ENCODE assay signal across 8 mouse cellular contexts in genomic region chr11:102603496-102603850, GRCm38 (mm10). TPM values are rescaled to one million over a fixed set of nuclear protein-coding genes. Genes with fewer than 3 reads are reported as not detected.
DNase-seq lines count a peak whose midpoint lies in the region; ATAC-seq and TF ChIP-seq lines count a peak whose summit lies in the region.

No protein-coding gene starts in this region.

- H3K27ac ChIP-seq in spleen, adult 2 months (ENCODE audit: insufficient read depth, low read length): no peak overlapping the region
- H3K27ac ChIP-seq in forebrain, embryonic 11.5 days (ENCODE audit: low read depth, low read length): peak overlapping the region; percentile 100
- peak overlapping the region; percentile 97 for H3K27ac ChIP-seq in hindbrain, embryonic 12.5 days

- ATAC-seq in forebrain, embryonic 11.5 days (replicated peaks; ENCODE audit: low FRiP score): peak; percentile 65
- ATAC-seq in hindbrain, embryonic 12.5 days (ENCODE audit: low FRiP score): peak; percentile 76
- ATAC-seq in megakaryocyte progenitor cell, adult 5-6 weeks (replicated peaks; ENCODE audit: poor library complexity): no peak

- H3K27me3 ChIP-seq in spleen, adult 2 months (ENCODE audit: control insufficient read depth, insufficient read depth, low read length): peaks cover 18% of the 10 kb centered on the region
- no peaks in the 10 kb centered on the region for H3K27me3 ChIP-seq in forebrain, embryonic 11.5 days (ENCODE audit: control insufficient read depth, insufficient read depth, low read length)
- H3K27me3 ChIP-seq in hindbrain, embryonic 12.5 days: peaks cover 5% of the 10 kb centered on the region; the same call in 1 of the 2 replicates
- H3K27me3 ChIP-seq in myocyte (ENCODE audit: control insufficient read depth, insufficient read depth, insufficient read length): no peaks in the 10 kb centered on the region

- H3K79me2 ChIP-seq in myocyte (ENCODE audit: control insufficient read depth, insufficient read depth): peaks cover 29% of the 10 kb centered on the region

- no peak for DNase-seq in spleen, adult 2 months (ENCODE audit: low read depth in 1 of 2, low spot score in 2 of 2)
- no peak for DNase-seq in spleen, postnatal 4 days (ENCODE audit: low spot score in 2 of 2)
- DNase-seq in forebrain, embryonic 11.5 days (ENCODE audit: low spot score): peak; percentile 92
- DNase-seq in liver: peak; percentile 25
- no peak for DNase-seq in cerebellum, postnatal 36 days

- H3K36me3 ChIP-seq in spleen, adult 2 months (ENCODE audit: control insufficient read depth, insufficient read depth, low read length): no peaks in the 10 kb centered on the region
- H3K36me3 ChIP-seq in forebrain, embryonic 11.5 days (ENCODE audit: control insufficient read depth, insufficient read depth, low read length): no peaks in the 10 kb centered on the region
- H3K36me3 ChIP-seq in hindbrain, embryonic 12.5 days: no peaks in the 10 kb centered on the region
- no peaks in the 10 kb centered on the region for H3K36me3 ChIP-seq in myocyte (ENCODE audit: control insufficient read depth, insufficient read depth)

- no peak for TF ChIP-seq POLR2A in spleen, adult 2 months (IDR thresholded peaks at IDR 0.05; ENCODE audit: low read depth, low read length)
- TF ChIP-seq POLR2A in myocyte (IDR thresholded peaks at IDR 0.05; ENCODE audit: insufficient read length, low read depth): no peak

- no peak for TF ChIP-seq CTCF in spleen, adult 2 months (IDR thresholded peaks at IDR 0.05; ENCODE audit: extremely low read depth, insufficient read depth, insufficient read length, insufficient replicate concordance)

- peak overlapping the region; percentile 63 for H3K9ac ChIP-seq in forebrain, embryonic 11.5 days (ENCODE audit: low read length)
- H3K9ac ChIP-seq in hindbrain, embryonic 12.5 days: peak overlapping the region; percentile 57

- whole genome bisulfite sequencing in spleen, adult 2 months: 1% methylated on average over 10 of the region's 10 CpGs
- 2% methylated on average over 10 of the region's 10 CpGs for WGBS in forebrain, embryonic 11.5 days
- 0% methylated on average over 10 of the region's 10 CpGs for WGBS in hindbrain, embryonic 12.5 days

- no peaks in the 10 kb centered on the region for H3K9me3 ChIP-seq in forebrain, embryonic 11.5 days (ENCODE audit: control insufficient read depth, low read length)
- H3K9me3 ChIP-seq in hindbrain, embryonic 12.5 days (replicated peaks): no peaks in the 10 kb centered on the region

- H3K4me1 ChIP-seq in spleen, adult 2 months (ENCODE audit: control insufficient read depth, insufficient read depth, insufficient read length): peaks cover 4% of the 10 kb centered on the region; the same call in 1 of the 2 replicates
- H3K4me1 ChIP-seq in forebrain, embryonic 11.5 days (replicated peaks; ENCODE audit: control insufficient read depth, insufficient read depth, low read length): peaks cover 6% of the 10 kb centered on the region
- peaks cover 27% of the 10 kb centered on the region for H3K4me1 ChIP-seq in hindbrain, embryonic 12.5 days

- peak overlapping the region; percentile 29 for H3K4me3 ChIP-seq in spleen, adult 2 months (ENCODE audit: extremely low read depth, insufficient read depth, insufficient read length)
- peak overlapping the region; percentile 78 for H3K4me3 ChIP-seq in forebrain, embryonic 11.5 days (ENCODE audit: low read depth, low read length)
- H3K4me3 ChIP-seq in hindbrain, embryonic 12.5 days: peak overlapping the region; percentile 73
- peak overlapping the region; percentile 38 for H3K4me3 ChIP-seq in myocyte

- peak overlapping the region; percentile 63 for H3K4me2 ChIP-seq in forebrain, embryonic 11.5 days (ENCODE audit: low read depth, low read length, severe bottlenecking)
- H3K4me2 ChIP-seq in hindbrain, embryonic 12.5 days (replicated peaks): peak overlapping the region; percentile 79
- peak overlapping the region; percentile 95 for H3K4me2 ChIP-seq in myocyte (ENCODE audit: low read depth)

- no peak overlapping the region for H3ac ChIP-seq in myocyte (ENCODE audit: control insufficient read depth, insufficient read length)

TF ChIP-seq in myocyte, 11 proteins besides CTCF, POLR2A, EP300 and RAD21:
- TF ChIP-seq SRF (IDR thresholded peaks at IDR 0.05; ENCODE audit: control insufficient read depth, insufficient read length, low read depth) (no peak), MYOD1 (IDR thresholded peaks at IDR 0.05; ENCODE audit: control insufficient read depth in 1 of 3, insufficient read length in 2 of 3, low read depth in 2 of 3) (no peak), CEBPB (IDR thresholded peaks at IDR 0.05; ENCODE audit: insufficient read depth, poor library complexity, severe bottlenecking) (no peak), USF1 (IDR thresholded peaks at IDR 0.05; ENCODE audit: low read depth) (no peak), REST (IDR thresholded peaks at IDR 0.05; ENCODE audit: insufficient read depth, insufficient read length) (no peak), POLR2AphosphoS2 (IDR thresholded peaks at IDR 0.05; ENCODE audit: insufficient read length, low read depth) (no peak), E2F4 (IDR thresholded peaks at IDR 0.05; ENCODE audit: insufficient read depth) (no peak)

RNA-seq across cellular contexts. Expression of gene Fzd2, which starts 0.7 kb away (rescaled TPM):
- polyA plus RNA-seq in spleen, adult 2 months (2012; rRNA removed): 2.9 and 4.2 TPM in 2 replicates
- 45.2 and 46.3 TPM in 2 replicates for polyA plus RNA-seq in forebrain, embryonic 11.5 days (2014; fragmentation: Nextera tagmentation; extraction: Ambion mirVana)
- polyA plus RNA-seq in hindbrain, embryonic 12.5 days (2016; fragmentation: Nextera tagmentation; extraction: Ambion mirVana): 39.9 and 40.8 TPM in 2 replicates
- polyA plus RNA-seq in myocyte (2012; fragmentation: generic; extraction: Trizol): 66.9 TPM
- total RNA-seq in megakaryocyte progenitor cell, adult 5-6 weeks (2015): not detected in 2 replicates
- not detected in 2 replicates for total RNA-seq in megakaryocyte progenitor cell, adult 5-6 weeks (2017)

RNA-seq across cellular contexts. Expression of gene Gm11627, which starts 24.2 kb away (rescaled TPM):
- 0.27 TPM in 1 of 2 replicates, not detected in the other for polyA plus RNA-seq in spleen, adult 2 months (2012; rRNA removed)
- 12.7 and 13.8 TPM in 2 replicates for polyA plus RNA-seq in forebrain, embryonic 11.5 days (2014; fragmentation: Nextera tagmentation; extraction: Ambion mirVana)
- 4.3 and 4.8 TPM in 2 replicates for polyA plus RNA-seq in hindbrain, embryonic 12.5 days (2016; fragmentation: Nextera tagmentation; extraction: Ambion mirVana)
- polyA plus RNA-seq in myocyte (2012; fragmentation: generic; extraction: Trizol): 1.9 TPM
- not detected in 2 replicates for total RNA-seq in megakaryocyte progenitor cell, adult 5-6 weeks (2015)
- not detected in 2 replicates for total RNA-seq in megakaryocyte progenitor cell, adult 5-6 weeks (2017)

RNA-seq across cellular contexts. Expression of gene Gpatch8, which starts 47.3 kb away (rescaled TPM):
- polyA plus RNA-seq in spleen, adult 2 months (2012; rRNA removed): 12.3 and 13.6 TPM in 2 replicates
- polyA plus RNA-seq in forebrain, embryonic 11.5 days (2014; fragmentation: Nextera tagmentation; extraction: Ambion mirVana): 52.4 and 54.5 TPM in 2 replicates
- 74.6 and 76.7 TPM in 2 replicates for polyA plus RNA-seq in hindbrain, embryonic 12.5 days (2016; fragmentation: Nextera tagmentation; extraction: Ambion mirVana)
- polyA plus RNA-seq in myocyte (2012; fragmentation: generic; extraction: Trizol): 9.0 TPM
- total RNA-seq in megakaryocyte progenitor cell, adult 5-6 weeks (2015): 18.1 and 24.4 TPM in 2 replicates
- 17.4 and 23.5 TPM in 2 replicates for total RNA-seq in megakaryocyte progenitor cell, adult 5-6 weeks (2017)

Comparison
In these comparisons a context has a peak if more than half of its experiments do, and no peak if none do; other contexts are left out.
1. DNase-seq: peak in forebrain, embryonic 11.5 days (single experiment) and liver (single experiment); none in spleen, adult 2 months (0 of 2), spleen, postnatal 4 days (0 of 2) and cerebellum, postnatal 36 days (0 of 2).
2. Peak in every context shown above with its lines, with median percentiles within 50 percentile points of each other: H3K4me3 ChIP-seq and H3K4me2 ChIP-seq.